Mouse (Mus musculus): ENCODE results near the gene Cfap69. TPM values are rescaled to one million over a fixed set of nuclear protein-coding genes. Genes with fewer than 3 reads are reported as not detected.
A peak's percentile ranks its signal among the peaks of the same experiment; 100 is the strongest.

Cfap69 gene
- polyA plus RNA-seq, 1 experiment: 4.3 TPM

GRCm38 (mm10) chr5:5676082-5676481 lies 12.0 kb upstream of the Cfap69 start:
- H3K27me3 ChIP-seq (ENCODE audit: control insufficient read depth, insufficient read depth, insufficient read length): no peaks in the 10 kb centered on the region
- H3K4me3 ChIP-seq (ENCODE audit: insufficient read depth, poor library complexity, severe bottlenecking): no peak overlapping the region
- TF ChIP-seq MAX (IDR thresholded peaks at IDR 0.05) (no peak), FOSL1 (IDR thresholded peaks at IDR 0.05; ENCODE audit: insufficient read depth, low read length, poor library complexity, severe bottlenecking) (no peak), MYOG (IDR thresholded peaks at IDR 0.05; ENCODE audit: control insufficient read depth, extremely low read depth, insufficient read length) (no peak), USF1 (IDR thresholded peaks at IDR 0.05; ENCODE audit: low read depth) (no peak), MYOD1 (IDR thresholded peaks at IDR 0.05; ENCODE audit: control insufficient read depth, insufficient read length, low read depth) (no peak), CTCF (IDR thresholded peaks at IDR 0.05; ENCODE audit: control insufficient read depth, insufficient read depth, insufficient read length) (no peak), CEBPB (IDR thresholded peaks at IDR 0.05; ENCODE audit: low read depth) (no peak)

GRCm38 (mm10) chr5:5668920-5669319 lies 4.9 kb upstream of the Cfap69 start:
- no peaks in the 10 kb centered on the region for H3K79me2 ChIP-seq (ENCODE audit: control insufficient read depth, insufficient read depth)
- no peaks in the 10 kb centered on the region for H3K27me3 ChIP-seq (ENCODE audit: control insufficient read depth, insufficient read depth, insufficient read length)
- TF ChIP-seq MYOG (IDR thresholded peaks at IDR 0.05; ENCODE audit: control insufficient read depth, extremely low read depth, insufficient read length) (no peak), CTCF (IDR thresholded peaks at IDR 0.05; ENCODE audit: control insufficient read depth, insufficient read depth, insufficient read length) (no peak), MAX (IDR thresholded peaks at IDR 0.05) (no peak), CEBPB (IDR thresholded peaks at IDR 0.05; ENCODE audit: low read depth) (no peak), USF1 (IDR thresholded peaks at IDR 0.05; ENCODE audit: low read depth) (no peak), MYOD1 (IDR thresholded peaks at IDR 0.05; ENCODE audit: control insufficient read depth, insufficient read length, low read depth) (no peak), FOSL1 (IDR thresholded peaks at IDR 0.05; ENCODE audit: insufficient read depth, low read length, poor library complexity, severe bottlenecking) (no peak)
- H3K79me3 ChIP-seq (ENCODE audit: low read depth): no peaks in the 10 kb centered on the region
- no peak overlapping the region for H3K4me3 ChIP-seq (ENCODE audit: insufficient read depth, poor library complexity, severe bottlenecking)
- H3K36me3 ChIP-seq (ENCODE audit: control insufficient read depth, insufficient read depth): peaks cover 66% of the 10 kb centered on the region
- no peak overlapping the region for H3ac ChIP-seq (ENCODE audit: control insufficient read depth, insufficient read length, low read depth)

More at GRCm38 (mm10) chr5:5676082-5676481, 12.0 kb upstream of the Cfap69 start:
- peaks cover 10% of the 10 kb centered on the region for H3K79me2 ChIP-seq (ENCODE audit: control insufficient read depth, insufficient read depth)
- no peak overlapping the region for H3ac ChIP-seq (ENCODE audit: control insufficient read depth, insufficient read length, low read depth)
- peaks cover 97% of the 10 kb centered on the region for H3K36me3 ChIP-seq (ENCODE audit: control insufficient read depth, insufficient read depth)
- peaks cover 1% of the 10 kb centered on the region for H3K79me3 ChIP-seq (ENCODE audit: low read depth)

- Histone ChIP-seq H3ac (ENCODE audit: control insufficient read depth, insufficient read length, low read depth) (no peak overlapping the region), H3K79me3 (ENCODE audit: low read depth) (peaks cover 9% of the 10 kb centered on the region), H3K36me3 (ENCODE audit: control insufficient read depth, insufficient read depth) (peaks cover 24% of the 10 kb centered on the region), H3K79me2 (ENCODE audit: control insufficient read depth, insufficient read depth) (peaks cover 29% of the 10 kb centered on the region), H3K27me3 (ENCODE audit: control insufficient read depth, insufficient read depth, insufficient read length) (no peaks in the 10 kb centered on the region), H3K4me3 (ENCODE audit: insufficient read depth, poor library complexity, severe bottlenecking) (peak overlapping the region; percentile 40)
- no peak for TF ChIP-seq MAX (IDR thresholded peaks at IDR 0.05)
Measured at GRCm38 (mm10) chr5:5664371-5664926, 410 bp upstream of the Cfap69 start.

GRCm38 (mm10) chr5:5663057-5663456 lies 982 bp downstream of the Cfap69 start:
- Histone ChIP-seq H3K27me3 (ENCODE audit: control insufficient read depth, insufficient read depth, insufficient read length) (no peaks in the 10 kb centered on the region), H3K4me3 (ENCODE audit: insufficient read depth, poor library complexity, severe bottlenecking) (peak overlapping the region; percentile 40), H3K79me2 (ENCODE audit: control insufficient read depth, insufficient read depth) (peaks cover 37% of the 10 kb centered on the region), H3K79me3 (ENCODE audit: low read depth) (peaks cover 9% of the 10 kb centered on the region), H3K36me3 (ENCODE audit: control insufficient read depth, insufficient read depth) (peaks cover 10% of the 10 kb centered on the region), H3ac (ENCODE audit: control insufficient read depth, insufficient read length, low read depth) (no peak overlapping the region)
- no peak for TF ChIP-seq MYOD1 (IDR thresholded peaks at IDR 0.05; ENCODE audit: control insufficient read depth, insufficient read length, low read depth)
- no peak for TF ChIP-seq MAX (IDR thresholded peaks at IDR 0.05)
- TF ChIP-seq FOSL1 (IDR thresholded peaks at IDR 0.05; ENCODE audit: insufficient read depth, low read length, poor library complexity, severe bottlenecking): no peak
- no peak for TF ChIP-seq USF1 (IDR thresholded peaks at IDR 0.05; ENCODE audit: low read depth)
- TF ChIP-seq CEBPB (IDR thresholded peaks at IDR 0.05; ENCODE audit: low read depth): no peak
- TF ChIP-seq CTCF (IDR thresholded peaks at IDR 0.05; ENCODE audit: control insufficient read depth, insufficient read depth, insufficient read length): no peak
- TF ChIP-seq MYOG (IDR thresholded peaks at IDR 0.05; ENCODE audit: control insufficient read depth, extremely low read depth, insufficient read length): no peak

GRCm38 (mm10) chr5:5658680-5659079 lies 5.4 kb downstream of the Cfap69 start:
- Histone ChIP-seq H3K79me3 (ENCODE audit: low read depth) (peaks cover 9% of the 10 kb centered on the region), H3K79me2 (ENCODE audit: control insufficient read depth, insufficient read depth) (peaks cover 38% of the 10 kb centered on the region), H3ac (ENCODE audit: control insufficient read depth, insufficient read length, low read depth) (no peak overlapping the region)

GRCm38 (mm10) chr5:5657932-5658331 lies 6.1 kb downstream of the Cfap69 start:
- H3K36me3 ChIP-seq (ENCODE audit: control insufficient read depth, insufficient read depth): peaks cover 6% of the 10 kb centered on the region
- H3K79me3 ChIP-seq (ENCODE audit: low read depth): peaks cover 9% of the 10 kb centered on the region
- peaks cover 39% of the 10 kb centered on the region for H3K79me2 ChIP-seq (ENCODE audit: control insufficient read depth, insufficient read depth)
- TF ChIP-seq MAX (IDR thresholded peaks at IDR 0.05): no peak
- TF ChIP-seq USF1 (IDR thresholded peaks at IDR 0.05; ENCODE audit: low read depth): no peak
- TF ChIP-seq FOSL1 (IDR thresholded peaks at IDR 0.05; ENCODE audit: insufficient read depth, low read length, poor library complexity, severe bottlenecking): no peak
- TF ChIP-seq CTCF (IDR thresholded peaks at IDR 0.05; ENCODE audit: control insufficient read depth, insufficient read depth, insufficient read length): no peak
- no peak for TF ChIP-seq CEBPB (IDR thresholded peaks at IDR 0.05; ENCODE audit: low read depth)
- no peak for TF ChIP-seq MYOG (IDR thresholded peaks at IDR 0.05; ENCODE audit: control insufficient read depth, extremely low read depth, insufficient read length)
- no peak for TF ChIP-seq MYOD1 (IDR thresholded peaks at IDR 0.05; ENCODE audit: control insufficient read depth, insufficient read length, low read depth)
- H3ac ChIP-seq (ENCODE audit: control insufficient read depth, insufficient read length, low read depth): no peak overlapping the region
- no peaks in the 10 kb centered on the region for H3K27me3 ChIP-seq (ENCODE audit: control insufficient read depth, insufficient read depth, insufficient read length)
- H3K4me3 ChIP-seq (ENCODE audit: insufficient read depth, poor library complexity, severe bottlenecking): no peak overlapping the region

More at GRCm38 (mm10) chr5:5658680-5659079, 5.4 kb downstream of the Cfap69 start:
- Histone ChIP-seq H3K4me3 (ENCODE audit: insufficient read depth, poor library complexity, severe bottlenecking) (no peak overlapping the region), H3K36me3 (ENCODE audit: control insufficient read depth, insufficient read depth) (peaks cover 6% of the 10 kb centered on the region), H3K27me3 (ENCODE audit: control insufficient read depth, insufficient read depth, insufficient read length) (no peaks in the 10 kb centered on the region)
- TF ChIP-seq CTCF (IDR thresholded peaks at IDR 0.05; ENCODE audit: control insufficient read depth, insufficient read depth, insufficient read length) (no peak), MAX (IDR thresholded peaks at IDR 0.05) (no peak), CEBPB (IDR thresholded peaks at IDR 0.05; ENCODE audit: low read depth) (no peak), MYOD1 (IDR thresholded peaks at IDR 0.05; ENCODE audit: control insufficient read depth, insufficient read length, low read depth) (no peak), FOSL1 (IDR thresholded peaks at IDR 0.05; ENCODE audit: insufficient read depth, low read length, poor library complexity, severe bottlenecking) (no peak), MYOG (IDR thresholded peaks at IDR 0.05; ENCODE audit: control insufficient read depth, extremely low read depth, insufficient read length) (no peak), USF1 (IDR thresholded peaks at IDR 0.05; ENCODE audit: low read depth) (no peak)
